Mouse (Mus musculus) thymus, postnatal 4 days (tissue): Measurements from ENCODE around the gene 2810021J22Rik.
"Not testable (repeated sequence)": the region's sequence is repeated elsewhere in the genome, so short reads cannot be mapped to it uniquely, and the experiment has no call there.

Source experiments
- DNase-seq: peaks from one replicate; pipeline ENCODE4 v3.0.0; 2021

Gene 2810021J22Rik

GRCm38 (mm10) chr11:58867039-58867953, at the start of gene 2810021J22Rik:
Gene 2810021J22Rik, plus strand, starts transcription at chr11:58867216.
- DNase-seq, result peak; percentile 91

- DNase-seq, result not testable (repeated sequence)
Measured at GRCm38 (mm10) chr11:58828937-58829336, 38.1 kb upstream of the 2810021J22Rik start, which contains the start of gene Olfr312. Gene Olfr312, plus strand, starts transcription at chr11:58829237.

GRCm38 (mm10) chr11:58829764-58830163, 37.3 kb upstream of the 2810021J22Rik start:
- DNase-seq, result peak; percentile 43

- peak; percentile 56 for DNase-seq
Measured at GRCm38 (mm10) chr11:58832541-58832940, 34.5 kb upstream of the 2810021J22Rik start.

- DNase-seq, result not testable (repeated sequence)
Measured at GRCm38 (mm10) chr11:58838951-58839350, 28.1 kb upstream of the 2810021J22Rik start, which contains the start of gene Olfr311. Gene Olfr311, plus strand, starts transcription at chr11:58839251.

- peak; percentile 78 for DNase-seq
Measured at GRCm38 (mm10) chr11:58846919-58847461, 20.0 kb upstream of the 2810021J22Rik start, which contains the start of gene Gm12258. Gene Gm12258, plus strand, starts transcription at chr11:58847158.

- no peak for DNase-seq
Measured at GRCm38 (mm10) chr11:58847636-58848035, 19.4 kb upstream of the 2810021J22Rik start.

GRCm38 (mm10) chr11:58849731-58850130, 17.3 kb upstream of the 2810021J22Rik start:
- DNase-seq, result no peak

- DNase-seq, result no peak
Measured at GRCm38 (mm10) chr11:58860744-58861143, 6.3 kb upstream of the 2810021J22Rik start.

GRCm38 (mm10) chr11:58867954-58868330, 926 bp downstream of the 2810021J22Rik start:
- DNase-seq, result no peak

- DNase-seq, result no peak
Measured at GRCm38 (mm10) chr11:58870961-58871360, 3.9 kb downstream of the 2810021J22Rik start.

- DNase-seq, result peak; percentile 86
Measured at GRCm38 (mm10) chr11:58883756-58884155, 16.7 kb downstream of the 2810021J22Rik start.

- no peak for DNase-seq
Measured at GRCm38 (mm10) chr11:58890511-58890910, 23.5 kb downstream of the 2810021J22Rik start.

GRCm38 (mm10) chr11:58894456-58894855, 27.4 kb downstream of the 2810021J22Rik start:
- DNase-seq, result peak; percentile 61

- no peak for DNase-seq
Measured at GRCm38 (mm10) chr11:58897485-58897884, 30.5 kb downstream of the 2810021J22Rik start.

GRCm38 (mm10) chr11:58901080-58901479, 34.1 kb downstream of the 2810021J22Rik start:
- no peak for DNase-seq

- peak; percentile 98 for DNase-seq
Measured at GRCm38 (mm10) chr11:58903511-58904409, 36.7 kb downstream of the 2810021J22Rik start, which contains the start of gene Zfp39. Gene Zfp39, minus strand, starts transcription at chr11:58904225.

GRCm38 (mm10) chr11:58904410-58904718, 37.3 kb downstream of the 2810021J22Rik start:
- no peak for DNase-seq

GRCm38 (mm10) chr11:58904838-58905237, 37.8 kb downstream of the 2810021J22Rik start:
- no peak for DNase-seq

GRCm38 (mm10) chr11:58913776-58914175, 46.8 kb downstream of the 2810021J22Rik start:
- no peak for DNase-seq

- DNase-seq, result peak; percentile 42
Measured at GRCm38 (mm10) chr11:58914461-58915028, 47.5 kb downstream of the 2810021J22Rik start.
